9 mouse cellular contexts compared by ENCODE assay signal in genomic region chr2:118897392-118897791, GRCm38 (mm10). TPM values are rescaled to one million over a fixed set of nuclear protein-coding genes. Genes with fewer than 3 reads are reported as not detected.
DNase-seq lines count a peak whose midpoint lies in the region; ATAC-seq lines count a peak whose summit lies in the region.
"Had no signal": no experiment of that assay in that cellular context is flagged by ENCODE, and none has a peak within 500 bp of the region (broad histone marks: within the 10 kb centered on the region; RNA-seq: fewer than 3 reads in every experiment).

No protein-coding gene starts in this region.

- DNase-seq in kidney, adult 18-20 months, result no peak
- peak; percentile 28 for DNase-seq in embryonic facial prominence, embryonic 10.5 days (ENCODE audit: low spot score)
- peak; percentile 48 for DNase-seq in midbrain, embryonic 14.5 days
- no peak for DNase-seq in left cerebral cortex, postnatal 10 days (ENCODE audit: extremely low spot score in 1 of 2, low spot score in 2 of 2)
- no peak for DNase-seq in urinary bladder, adult 18-20 months (ENCODE audit: low spot score in 2 of 2)
- no peak for DNase-seq in testis, postnatal 10 days (ENCODE audit: low spot score)

- H3K36me3 ChIP-seq in kidney, embryonic 14.5 days (ENCODE audit: control insufficient read depth, insufficient read depth, low read length), result no peaks in the 10 kb centered on the region
- H3K36me3 ChIP-seq in embryonic facial prominence, embryonic 10.5 days (replicated peaks), result no peaks in the 10 kb centered on the region
- H3K36me3 ChIP-seq in hindbrain, embryonic 15.5 days, result no peaks in the 10 kb centered on the region
- no peaks in the 10 kb centered on the region for H3K36me3 ChIP-seq in midbrain, embryonic 14.5 days (ENCODE audit: control insufficient read depth, insufficient read depth, low read length)

- peak overlapping the region; percentile 48; the same call in 1 of the 2 replicates for H3K4me3 ChIP-seq in kidney, embryonic 14.5 days (ENCODE audit: low read length)
- H3K4me3 ChIP-seq in embryonic facial prominence, embryonic 10.5 days, result peak overlapping the region; percentile 61
- peak overlapping the region; percentile 43 for H3K4me3 ChIP-seq in hindbrain, embryonic 15.5 days
- H3K4me3 ChIP-seq in midbrain, embryonic 14.5 days (replicated peaks; ENCODE audit: low read depth, low read length), result peak overlapping the region; percentile 35; the same call in 1 of the 2 replicates

- H3K9me3 ChIP-seq in kidney, embryonic 14.5 days (ENCODE audit: control insufficient read depth, low read length), result no peaks in the 10 kb centered on the region
- no peaks in the 10 kb centered on the region for H3K9me3 ChIP-seq in embryonic facial prominence, embryonic 10.5 days
- no peaks in the 10 kb centered on the region for H3K9me3 ChIP-seq in hindbrain, embryonic 15.5 days
- no peaks in the 10 kb centered on the region for H3K9me3 ChIP-seq in midbrain, embryonic 14.5 days (ENCODE audit: control insufficient read depth, low read length)

- ATAC-seq in kidney, embryonic 14.5 days (ENCODE audit: low FRiP score, low TSS enrichment), result no peak
- ATAC-seq in hindbrain, embryonic 15.5 days (ENCODE audit: low FRiP score, low read depth), result no peak
- ATAC-seq in midbrain, embryonic 14.5 days (ENCODE audit: low FRiP score, low TSS enrichment), result no peak

- intact Hi-C loops in left cerebral cortex, postnatal 10 days (cut with DNase I), result no loop called here

- 1% methylated on average over 7 of the region's 7 CpGs for WGBS in kidney, embryonic 14.5 days
- under 1% methylated on average over 7 of the region's 7 CpGs for WGBS in embryonic facial prominence, embryonic 10.5 days
- 2% methylated on average over 7 of the region's 7 CpGs for WGBS in hindbrain, embryonic 15.5 days
- WGBS in midbrain, embryonic 14.5 days, result 2% methylated on average over 7 of the region's 7 CpGs

- peak overlapping the region; percentile 88; the same call in 1 of the 2 replicates for H3K4me2 ChIP-seq in kidney, embryonic 14.5 days (replicated peaks; ENCODE audit: low read depth, low read length)
- peak overlapping the region; percentile 80 for H3K4me2 ChIP-seq in hindbrain, embryonic 15.5 days
- H3K4me2 ChIP-seq in midbrain, embryonic 14.5 days (ENCODE audit: low read length), result peak overlapping the region; percentile 65

- peaks cover 21% of the 10 kb centered on the region for H3K4me1 ChIP-seq in kidney, embryonic 14.5 days (ENCODE audit: control insufficient read depth, insufficient read depth, low read length)
- peaks cover 59% of the 10 kb centered on the region for H3K4me1 ChIP-seq in embryonic facial prominence, embryonic 10.5 days
- H3K4me1 ChIP-seq in hindbrain, embryonic 15.5 days (replicated peaks), result peaks cover 36% of the 10 kb centered on the region
- H3K4me1 ChIP-seq in midbrain, embryonic 14.5 days (ENCODE audit: control insufficient read depth, insufficient read depth, low read length), result peaks cover 26% of the 10 kb centered on the region

- no peak overlapping the region for H3K27ac ChIP-seq in kidney, embryonic 14.5 days (ENCODE audit: low read depth, low read length)
- H3K27ac ChIP-seq in embryonic facial prominence, embryonic 10.5 days (replicated peaks), result no peak overlapping the region
- H3K27ac ChIP-seq in hindbrain, embryonic 15.5 days (replicated peaks), result no peak overlapping the region
- no peak overlapping the region for H3K27ac ChIP-seq in midbrain, embryonic 14.5 days (replicated peaks; ENCODE audit: low read depth, low read length)
- H3K27ac ChIP-seq: liver, embryonic 14.5 days had no signal

- peaks cover 69% of the 10 kb centered on the region for H3K27me3 ChIP-seq in kidney, embryonic 14.5 days (ENCODE audit: control insufficient read depth, insufficient read depth, low read length)
- peaks cover 86% of the 10 kb centered on the region for H3K27me3 ChIP-seq in embryonic facial prominence, embryonic 10.5 days (replicated peaks; ENCODE audit: low read depth, poor library complexity, severe bottlenecking)
- H3K27me3 ChIP-seq in hindbrain, embryonic 15.5 days, result peaks cover 72% of the 10 kb centered on the region
- peaks cover 60% of the 10 kb centered on the region for H3K27me3 ChIP-seq in midbrain, embryonic 14.5 days (ENCODE audit: control insufficient read depth, insufficient read depth, low read length)

- no peak overlapping the region for H3K9ac ChIP-seq in kidney, embryonic 14.5 days (ENCODE audit: low read depth, low read length)
- H3K9ac ChIP-seq in hindbrain, embryonic 15.5 days, result peak overlapping the region; percentile 43
- peak overlapping the region; percentile 39; the same call in 1 of the 2 replicates for H3K9ac ChIP-seq in midbrain, embryonic 14.5 days (replicated peaks; ENCODE audit: low read length)
- H3K9ac ChIP-seq: liver, embryonic 14.5 days had no signal

RNA-seq across cellular contexts. Expression of gene Bahd1, which starts 2.8 kb away (rescaled TPM):
- polyA plus RNA-seq in kidney, embryonic 14.5 days (2014; fragmentation: Nextera tagmentation; extraction: Ambion mirVana), result 1.2 and 2.3 TPM in 2 replicates
- 3.2 and 3.3 TPM in 2 replicates for polyA plus RNA-seq in embryonic facial prominence, embryonic 10.5 days (2016; fragmentation: Nextera tagmentation; extraction: Ambion mirVana)
- polyA plus RNA-seq in hindbrain, embryonic 15.5 days (2015; fragmentation: Nextera tagmentation; extraction: Ambion mirVana), result 8.0 and 8.9 TPM in 2 replicates
- polyA plus RNA-seq in midbrain, embryonic 14.5 days (2014; fragmentation: Nextera tagmentation; extraction: Ambion mirVana), result 2.0 and 5.2 TPM in 2 replicates
- total RNA-seq in left cerebral cortex, postnatal 10 days (2021), result 10 to 100 TPM; 29.9 to 32.1 TPM

RNA-seq across cellular contexts. Expression of gene Chst14, which starts 28.9 kb away (rescaled TPM):
- polyA plus RNA-seq in kidney, embryonic 14.5 days (2014; fragmentation: Nextera tagmentation; extraction: Ambion mirVana), result 27.1 and 31.8 TPM in 2 replicates
- polyA plus RNA-seq in embryonic facial prominence, embryonic 10.5 days (2016; fragmentation: Nextera tagmentation; extraction: Ambion mirVana), result 20.8 and 22.2 TPM in 2 replicates
- 6.2 and 6.9 TPM in 2 replicates for polyA plus RNA-seq in hindbrain, embryonic 15.5 days (2015; fragmentation: Nextera tagmentation; extraction: Ambion mirVana)
- polyA plus RNA-seq in midbrain, embryonic 14.5 days (2014; fragmentation: Nextera tagmentation; extraction: Ambion mirVana), result 3.0 and 7.1 TPM in 2 replicates
- 1 to 10 TPM; 2.4 to 2.9 TPM for total RNA-seq in left cerebral cortex, postnatal 10 days (2021)

RNA-seq across cellular contexts. Expression of gene Ivd, which starts 35.6 kb away (rescaled TPM):
- polyA plus RNA-seq in kidney, embryonic 14.5 days (2014; fragmentation: Nextera tagmentation; extraction: Ambion mirVana), result 55.8 and 63.1 TPM in 2 replicates
- polyA plus RNA-seq in embryonic facial prominence, embryonic 10.5 days (2016; fragmentation: Nextera tagmentation; extraction: Ambion mirVana), result 74.0 and 81.3 TPM in 2 replicates
- 45.4 and 51.8 TPM in 2 replicates for polyA plus RNA-seq in hindbrain, embryonic 15.5 days (2015; fragmentation: Nextera tagmentation; extraction: Ambion mirVana)
- polyA plus RNA-seq in midbrain, embryonic 14.5 days (2014; fragmentation: Nextera tagmentation; extraction: Ambion mirVana), result 32.0 and 33.8 TPM in 2 replicates
- 10 to 100 TPM; 63.1 to 70.0 TPM for total RNA-seq in left cerebral cortex, postnatal 10 days (2021)

Comparison
In these comparisons a context has a peak if more than half of its experiments do, and no peak if none do; other contexts are left out.
1. DNase-seq: peak in embryonic facial prominence, embryonic 10.5 days (single experiment) and midbrain, embryonic 14.5 days (single experiment); none in kidney, adult 18-20 months (single experiment), left cerebral cortex, postnatal 10 days (0 of 2), urinary bladder, adult 18-20 months (0 of 2) and testis, postnatal 10 days (single experiment).
2. Peak in every context shown above with its lines, with median percentiles within 50 percentile points of each other: H3K4me2 ChIP-seq and H3K4me3 ChIP-seq.